ENCODE assay signal across 16 mouse cellular contexts in genomic region chr10:60562946-60563345, GRCm38 (mm10).
DNase-seq lines count a peak whose midpoint lies in the region; ATAC-seq and TF ChIP-seq lines count a peak whose summit lies in the region.
"Had no signal": no experiment of that assay in that cellular context is flagged by ENCODE, and none has a peak within 500 bp of the region (broad histone marks: within the 10 kb centered on the region; RNA-seq: fewer than 3 reads in every experiment).

No protein-coding gene starts in this region.

- peak; percentile 26 for DNase-seq in embryo, embryonic 10.5 days (ENCODE audit: low spot score)
- DNase-seq in embryo, embryonic 11 days: no peak
- no peak for DNase-seq in hindbrain, embryonic 10.5 days (ENCODE audit: low spot score)
- DNase-seq in stomach, postnatal 0 days (ENCODE audit: low spot score): no peak
- DNase-seq in gastrocnemius, adult 8-10 months (ENCODE audit: low spot score in 2 of 2): no peak
- DNase-seq: cerebellum, postnatal 14 days; kidney, adult 8-10 months; kidney, postnatal 36 days; lung, postnatal 14 days; right cerebral cortex, postnatal 14 days had no signal

- no peak overlapping the region for H3K4me2 ChIP-seq in hindbrain, embryonic 13.5 days
- H3K4me2 ChIP-seq in stomach, embryonic 14.5 days (replicated peaks; ENCODE audit: low read depth, low read length): no peak overlapping the region
- H3K4me2 ChIP-seq in stomach, postnatal 0 days (replicated peaks; ENCODE audit: low read depth): no peak overlapping the region
- H3K4me2 ChIP-seq in stomach, embryonic 16.5 days (ENCODE audit: low read depth, low read length): no peak overlapping the region
- H3K4me2 ChIP-seq: hindbrain, embryonic 14.5 days; liver, embryonic 15.5 days; midbrain, embryonic 15.5 days had no signal

- TF ChIP-seq CTCF in stomach, postnatal 0 days (IDR thresholded peaks at IDR 0.05; ENCODE audit: low read depth): no peak

- TF ChIP-seq EP300 in stomach, postnatal 0 days (optimal IDR thresholded peaks at IDR 0.05): no peak

- H3K9ac ChIP-seq in hindbrain, embryonic 13.5 days: no peak overlapping the region
- H3K9ac ChIP-seq in stomach, embryonic 14.5 days (replicated peaks; ENCODE audit: low read depth, low read length): no peak overlapping the region
- H3K9ac ChIP-seq in stomach, postnatal 0 days (ENCODE audit: low read length): no peak overlapping the region
- H3K9ac ChIP-seq in stomach, embryonic 16.5 days (ENCODE audit: low read length): peak overlapping the region; percentile 23; the same call in 1 of the 2 replicates
- H3K9ac ChIP-seq: hindbrain, embryonic 14.5 days; liver, embryonic 15.5 days; midbrain, embryonic 15.5 days had no signal

- no peak overlapping the region for H3K4me3 ChIP-seq in hindbrain, embryonic 10.5 days
- no peak overlapping the region for H3K4me3 ChIP-seq in hindbrain, embryonic 13.5 days
- H3K4me3 ChIP-seq in stomach, embryonic 14.5 days (ENCODE audit: low read depth, low read length): no peak overlapping the region
- no peak overlapping the region for H3K4me3 ChIP-seq in stomach, postnatal 0 days (ENCODE audit: low read depth, low read length)
- no peak overlapping the region for H3K4me3 ChIP-seq in stomach, embryonic 16.5 days (replicated peaks; ENCODE audit: low read length)
- H3K4me3 ChIP-seq: liver, embryonic 15.5 days; midbrain, embryonic 15.5 days had no signal

- H3K27me3 ChIP-seq in hindbrain, embryonic 10.5 days (ENCODE audit: insufficient read depth, poor library complexity, severe bottlenecking): peaks cover 24% of the 10 kb centered on the region
- peaks cover 34% of the 10 kb centered on the region for H3K27me3 ChIP-seq in hindbrain, embryonic 13.5 days
- H3K27me3 ChIP-seq in stomach, embryonic 14.5 days (ENCODE audit: control insufficient read depth, insufficient read depth, low read length): no peaks in the 10 kb centered on the region
- H3K27me3 ChIP-seq in stomach, postnatal 0 days (ENCODE audit: control insufficient read depth, insufficient read depth, low read length): no peaks in the 10 kb centered on the region
- no peaks in the 10 kb centered on the region for H3K27me3 ChIP-seq in stomach, embryonic 16.5 days (ENCODE audit: control insufficient read depth, insufficient read depth, low read length)

- H3K36me3 ChIP-seq in hindbrain, embryonic 10.5 days: no peaks in the 10 kb centered on the region
- no peaks in the 10 kb centered on the region for H3K36me3 ChIP-seq in hindbrain, embryonic 13.5 days
- H3K36me3 ChIP-seq in stomach, embryonic 14.5 days (ENCODE audit: control insufficient read depth, insufficient read depth, low read length): no peaks in the 10 kb centered on the region
- no peaks in the 10 kb centered on the region for H3K36me3 ChIP-seq in stomach, postnatal 0 days (ENCODE audit: control insufficient read depth, insufficient read depth, low read length)
- H3K36me3 ChIP-seq in stomach, embryonic 16.5 days (ENCODE audit: control insufficient read depth, insufficient read depth, low read length): no peaks in the 10 kb centered on the region
- H3K36me3 ChIP-seq: liver, embryonic 15.5 days; midbrain, embryonic 15.5 days had no signal

- ATAC-seq in hindbrain, embryonic 13.5 days (ENCODE audit: low FRiP score): no peak
- 0 out of 2 replicates have a peak, but pooled peaks have one; percentile 35 for ATAC-seq in stomach, embryonic 14.5 days (ENCODE audit: insufficient number of reproducible peaks, insufficient read depth, low FRiP score, low read depth)
- ATAC-seq in stomach, postnatal 0 days (ENCODE audit: low FRiP score, low TSS enrichment): no peak
- no peak for ATAC-seq in stomach, embryonic 16.5 days (ENCODE audit: insufficient read depth, low FRiP score)
- ATAC-seq: midbrain, embryonic 15.5 days had no signal

- H3K9me3 ChIP-seq in hindbrain, embryonic 10.5 days: no peaks in the 10 kb centered on the region
- H3K9me3 ChIP-seq in hindbrain, embryonic 13.5 days: no peaks in the 10 kb centered on the region
- no peaks in the 10 kb centered on the region for H3K9me3 ChIP-seq in stomach, embryonic 14.5 days (ENCODE audit: control insufficient read depth, low read depth, low read length)
- H3K9me3 ChIP-seq in stomach, postnatal 0 days (ENCODE audit: control insufficient read depth, low read length): no peaks in the 10 kb centered on the region
- H3K9me3 ChIP-seq in stomach, embryonic 16.5 days (replicated peaks; ENCODE audit: control insufficient read depth, low read length): no peaks in the 10 kb centered on the region
- H3K9me3 ChIP-seq: liver, embryonic 15.5 days; midbrain, embryonic 15.5 days had no signal

- H3K27ac ChIP-seq in hindbrain, embryonic 10.5 days: peak overlapping the region; percentile 8; the same call in 1 of the 2 replicates
- H3K27ac ChIP-seq in hindbrain, embryonic 13.5 days: no peak overlapping the region
- no peak overlapping the region for H3K27ac ChIP-seq in stomach, embryonic 14.5 days (ENCODE audit: low read length)
- H3K27ac ChIP-seq in stomach, postnatal 0 days (replicated peaks): no peak overlapping the region
- no peak overlapping the region for H3K27ac ChIP-seq in stomach, embryonic 16.5 days (ENCODE audit: low read length)
- H3K27ac ChIP-seq: hindbrain, embryonic 14.5 days; liver, embryonic 15.5 days; midbrain, embryonic 15.5 days had no signal

- H3K4me1 ChIP-seq in hindbrain, embryonic 10.5 days (replicated peaks): peaks cover 35% of the 10 kb centered on the region
- peaks cover 23% of the 10 kb centered on the region for H3K4me1 ChIP-seq in hindbrain, embryonic 13.5 days (replicated peaks)
- peaks cover 8% of the 10 kb centered on the region; the same call in 1 of the 2 replicates for H3K4me1 ChIP-seq in stomach, embryonic 14.5 days (ENCODE audit: control insufficient read depth, insufficient read depth, low read length)
- H3K4me1 ChIP-seq in stomach, postnatal 0 days (replicated peaks; ENCODE audit: control insufficient read depth, insufficient read depth): no peaks in the 10 kb centered on the region
- H3K4me1 ChIP-seq in stomach, embryonic 16.5 days (ENCODE audit: control insufficient read depth, insufficient read depth, low read length): 0 out of 2 replicates have a peak, but pooled peaks cover 6% of the 10 kb centered on the region

- 23% methylated on average over 7 of the region's 7 CpGs for WGBS in hindbrain, embryonic 10.5 days
- 23% methylated on average over 7 of the region's 7 CpGs for WGBS in hindbrain, embryonic 13.5 days
- WGBS in stomach, embryonic 14.5 days: 23% methylated on average over 7 of the region's 7 CpGs
- 25% methylated on average over 7 of the region's 7 CpGs for WGBS in stomach, postnatal 0 days
- WGBS in stomach, embryonic 16.5 days: 23% methylated on average over 7 of the region's 7 CpGs
